Mouse (Mus musculus) heart, postnatal 0 days (tissue): ENCODE results near the gene Stx1b.

ENCODE experiments used
- CTCF ChIP-seq: IDR thresholded peaks from 2 replicates; pipeline ENCODE4 v1.5.1; 2016; ENCODE audit warnings: antibody characterized with exemption, control low read depth, low read depth
- EP300 ChIP-seq: IDR thresholded peaks from 2 replicates; pipeline ENCODE4 v1.6.1; 2016; ENCODE audit warnings: antibody characterized with exemption, low read depth

- no peak for TF ChIP-seq CTCF
- no peak for TF ChIP-seq EP300
These were observed 7.3 kb downstream of the Stx1b start for GRCm38 (mm10) chr7:127817053-127817452.
